Mouse (Mus musculus) fibroblast of lung, adult 2 months (primary cell): ENCODE results near the gene Mylk.
A peak's percentile ranks its signal among the peaks of the same experiment; 100 is the strongest.

ENCODE experiments used
- DNase-seq: peaks from one replicate; pipeline ENCODE4 v3.0.0-alpha.2; 2011; ENCODE audit warnings: low read depth

Mylk gene

GRCm38 (mm10) chr16:34847638-34848037, 102.6 kb downstream of the Mylk start:
- DNase-seq: no peak

DNA sequence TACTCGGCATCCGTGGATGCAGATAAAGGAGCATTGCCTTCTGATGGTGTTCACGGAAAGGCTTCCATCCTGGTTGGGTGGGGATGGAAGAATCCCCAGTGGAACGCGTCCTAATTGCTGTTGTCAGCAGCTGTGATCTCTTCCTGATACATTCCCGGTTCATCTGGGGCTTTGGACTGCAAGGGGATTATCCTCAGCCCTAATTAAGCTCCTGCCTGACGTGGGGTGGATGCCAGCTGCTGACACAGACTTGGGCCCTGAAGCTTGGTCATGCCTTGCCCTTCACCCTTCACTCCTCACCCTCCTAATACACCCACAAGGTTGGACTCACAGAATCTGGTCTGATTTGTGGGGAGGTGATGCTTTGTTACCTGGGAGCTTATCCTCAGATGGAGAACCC, 109.1 kb downstream of the Mylk start:
- DNase-seq: no peak

GRCm38 (mm10) chr16:34855136-34855535, 110.1 kb downstream of the Mylk start:
- no peak for DNase-seq

DNA sequence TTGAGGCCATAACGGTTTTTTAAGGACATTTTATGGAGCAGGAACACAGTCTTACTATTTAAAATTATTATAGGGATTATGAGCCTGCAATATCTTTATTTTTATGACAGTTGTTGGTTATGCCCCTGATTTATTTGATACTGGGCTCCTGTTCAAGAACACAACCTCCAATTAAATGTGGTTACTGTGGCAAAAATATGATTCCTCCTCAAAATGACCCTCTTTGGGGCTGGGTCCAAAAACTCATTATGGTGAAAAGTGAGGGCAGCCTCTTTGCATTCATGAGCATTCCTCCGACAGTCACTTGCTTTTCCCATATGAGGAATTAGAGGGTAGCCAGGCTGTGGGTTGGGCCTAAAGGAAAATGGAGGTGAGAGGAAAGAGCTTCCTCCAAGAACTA, 110.7 kb downstream of the Mylk start:
- DNase-seq: no peak

DNA sequence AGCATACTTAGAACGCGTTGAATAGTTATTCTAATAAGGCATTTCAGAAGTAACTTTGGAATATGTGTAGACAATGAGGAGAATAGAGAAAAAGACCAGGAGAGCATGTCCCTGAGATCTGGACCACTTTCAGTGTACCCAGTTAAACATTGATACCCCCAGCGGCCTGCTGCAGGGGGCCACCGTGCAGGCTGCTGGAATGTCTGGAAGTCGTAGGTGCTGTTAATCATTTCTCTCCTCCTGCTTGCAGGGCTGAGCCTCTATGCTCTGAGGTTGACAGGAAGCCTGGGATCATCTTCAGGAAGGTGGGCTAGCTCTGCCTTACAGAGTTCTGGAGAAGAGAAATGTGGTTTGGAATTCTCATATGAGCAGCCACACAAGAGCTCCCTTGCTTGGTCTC, 112.6 kb downstream of the Mylk start:
- no peak for DNase-seq

GRCm38 (mm10) chr16:34860761-34861160, 115.8 kb downstream of the Mylk start:
- DNase-seq: no peak

- peak; percentile 81 for DNase-seq
Observed at GRCm38 (mm10) chr16:34861744-34862365, 116.8 kb downstream of the Mylk start.

- DNase-seq: no peak
Observed at GRCm38 (mm10) chr16:34865373-34865772, 120.4 kb downstream of the Mylk start.

DNA sequence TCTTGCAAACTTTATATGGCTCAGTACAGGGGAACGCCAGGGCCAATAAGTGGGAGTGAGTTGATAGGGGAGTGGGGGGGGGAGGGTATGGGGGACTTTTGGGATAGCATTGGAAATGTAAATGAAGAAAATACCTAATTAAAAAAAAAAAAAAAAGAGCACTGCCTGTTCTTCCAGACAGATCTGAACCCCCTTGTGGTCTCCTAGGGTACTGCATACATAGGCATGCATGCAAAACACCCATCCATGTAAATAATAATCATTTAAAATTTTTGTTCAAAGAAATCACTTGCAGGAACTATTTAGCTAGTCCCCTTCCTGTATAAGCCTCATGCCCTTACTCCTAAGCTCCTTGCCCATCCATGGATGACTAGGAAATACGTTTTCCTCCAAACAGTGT, 122.2 kb downstream of the Mylk start:
- DNase-seq: no peak

DNA sequence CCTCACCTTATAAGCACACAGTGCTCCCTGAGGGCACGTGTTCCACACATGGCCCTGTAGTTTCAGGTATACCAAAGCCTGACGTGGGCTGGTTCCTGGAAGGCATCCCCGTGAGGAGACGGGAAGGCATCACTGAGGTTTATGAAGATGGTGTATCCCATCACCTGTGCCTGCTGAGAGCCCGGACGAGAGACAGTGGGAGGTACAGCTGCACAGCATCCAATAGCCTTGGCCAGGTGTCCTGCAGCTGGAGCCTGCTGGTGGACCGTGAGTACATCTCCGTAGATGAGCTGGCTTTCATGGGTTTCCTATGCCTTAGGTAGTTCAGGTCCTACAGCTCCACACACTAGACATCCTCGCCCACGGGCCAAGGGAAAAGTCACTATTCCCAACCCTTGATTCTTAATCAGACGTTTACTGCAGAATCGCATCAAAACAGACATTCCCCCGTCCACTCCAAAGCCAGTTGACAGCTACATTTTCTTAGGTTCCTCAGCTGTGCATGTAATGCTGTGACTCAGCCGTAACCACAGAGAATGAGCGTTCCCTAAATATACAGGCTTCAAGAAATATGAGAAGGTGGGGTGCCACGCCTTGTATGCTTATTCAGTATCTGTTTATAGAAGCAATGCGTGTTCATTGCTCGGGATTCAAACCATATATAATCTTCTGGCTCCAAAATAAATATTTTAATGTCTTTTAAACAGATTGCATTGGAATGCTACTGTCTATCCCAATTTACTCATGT, 135.2 kb downstream of the Mylk start:
- DNase-seq: no peak

DNA sequence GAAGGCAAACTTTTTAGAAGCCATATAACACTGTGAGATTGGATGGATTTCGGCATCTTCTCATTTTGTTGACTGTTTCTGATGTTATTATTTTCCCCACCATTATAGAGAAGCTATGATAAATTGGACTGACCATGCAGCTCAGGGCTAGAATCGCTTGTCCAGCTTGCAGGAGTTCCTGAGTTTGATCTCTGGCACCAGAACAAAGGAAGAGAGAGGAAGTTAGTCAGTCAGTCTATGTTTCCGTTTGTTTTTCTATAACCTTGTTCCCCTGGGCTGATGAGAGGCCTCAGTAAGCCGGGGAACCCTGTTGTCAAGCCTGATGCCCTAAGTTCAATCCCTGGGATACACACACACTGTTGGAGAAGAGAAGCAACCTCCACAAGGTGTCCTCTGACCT, 135.8 kb downstream of the Mylk start:
- DNase-seq: no peak

GRCm38 (mm10) chr16:34887037-34887436, 142.0 kb downstream of the Mylk start:
- no peak for DNase-seq

DNA sequence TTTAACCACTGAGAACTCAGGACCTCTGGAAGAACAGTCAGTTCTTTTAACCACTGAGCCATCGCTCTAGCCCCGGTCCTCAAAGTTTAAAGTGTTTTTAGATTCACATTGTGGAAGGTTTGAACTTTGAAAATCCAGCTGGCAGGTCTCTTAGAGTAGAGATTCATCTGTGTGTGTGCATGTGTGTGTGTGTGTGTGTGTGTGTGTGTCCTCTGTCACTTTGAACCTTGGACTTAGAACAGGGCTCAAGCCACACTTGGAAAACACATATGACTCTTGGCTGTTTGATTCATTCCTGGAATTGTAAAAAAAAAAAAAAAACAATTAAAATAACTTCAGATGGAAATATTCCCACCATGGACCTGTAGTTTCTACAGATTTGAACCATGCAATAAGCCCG, 149.0 kb downstream of the Mylk start:
- DNase-seq: no peak

- no peak for DNase-seq
Observed at GRCm38 (mm10) chr16:34895916-34896315, 150.9 kb downstream of the Mylk start.

- DNase-seq: no peak
Observed at GRCm38 (mm10) chr16:34896996-34897395, 152.0 kb downstream of the Mylk start.

GRCm38 (mm10) chr16:34898057-34898789, 153.2 kb downstream of the Mylk start:
- no peak for DNase-seq

GRCm38 (mm10) chr16:34899071-34899808, 154.2 kb downstream of the Mylk start:
- no peak for DNase-seq

DNA sequence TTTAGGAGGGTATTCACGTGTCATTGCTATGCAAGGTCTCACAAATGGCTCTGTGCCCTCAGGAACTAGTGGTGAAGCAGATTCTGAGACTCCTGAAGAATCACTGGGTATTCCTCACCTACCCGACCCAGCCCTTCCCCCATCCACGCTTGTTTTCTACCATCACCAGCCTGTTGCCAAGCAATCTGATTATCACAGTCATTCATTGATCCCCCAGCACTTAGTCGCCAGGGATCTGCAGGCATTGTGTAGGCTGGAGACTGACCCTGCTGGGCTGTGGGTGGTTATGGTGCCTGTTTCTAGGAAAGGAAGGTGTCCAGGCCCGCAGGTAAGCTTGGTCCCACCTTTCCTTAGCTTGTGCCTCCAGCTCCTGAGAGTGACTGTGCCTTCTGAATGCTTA, 155.0 kb downstream of the Mylk start:
- DNase-seq: no peak

- no peak for DNase-seq
Observed at GRCm38 (mm10) chr16:34900471-34900870, 155.5 kb downstream of the Mylk start.

DNA sequence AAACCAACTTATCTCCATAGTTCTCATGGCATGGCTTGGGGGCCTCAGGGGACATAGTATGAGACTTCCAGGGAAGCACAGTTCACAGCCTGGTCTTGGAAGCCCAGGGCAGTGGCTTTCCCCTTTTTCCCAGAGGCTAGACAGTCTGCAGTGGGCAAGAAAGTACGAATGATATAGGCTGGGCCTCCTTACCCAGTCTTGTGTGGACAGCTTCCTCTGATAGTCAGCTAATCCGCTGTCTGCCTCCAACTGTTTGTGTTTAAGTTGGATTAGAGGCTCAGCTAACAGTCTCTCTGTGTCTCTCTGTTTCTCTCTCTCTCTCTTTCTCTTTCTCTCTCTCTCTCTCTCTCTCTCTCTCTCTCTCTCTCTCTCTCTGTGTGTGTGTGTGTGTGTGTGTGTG, 156.0 kb downstream of the Mylk start:
- DNase-seq: no peak

DNA sequence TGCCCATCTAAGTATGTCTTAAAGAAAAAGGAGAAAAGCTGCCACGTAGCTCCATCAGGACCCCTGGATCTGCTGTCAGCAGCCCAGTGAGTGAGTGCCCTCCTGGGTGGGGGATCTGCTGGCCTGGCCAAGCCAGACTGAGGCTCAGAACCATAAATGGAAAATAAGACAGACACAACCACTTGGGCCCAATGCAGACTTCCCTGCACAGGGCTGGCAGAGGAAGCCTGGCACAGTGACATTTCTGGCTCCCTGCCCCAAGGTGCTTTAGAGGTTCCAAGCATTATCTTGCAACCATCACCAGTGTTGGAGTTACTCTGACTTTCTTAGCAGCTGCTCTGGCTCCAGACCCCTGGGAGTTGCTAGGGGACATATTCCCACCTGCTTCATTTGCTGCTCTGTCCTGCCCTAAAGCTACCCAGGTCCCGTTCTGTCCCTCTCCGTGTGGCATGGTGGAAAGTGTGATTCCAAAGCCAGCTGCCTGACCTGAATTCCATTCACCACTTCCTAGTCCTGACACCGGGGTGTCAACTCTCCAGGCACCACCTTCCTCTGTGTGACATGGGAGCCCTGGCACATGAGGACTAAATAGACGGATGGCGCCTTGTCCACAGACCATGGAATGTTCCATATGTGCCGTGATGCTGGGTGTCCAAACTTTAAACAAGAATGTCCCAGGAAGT, 156.7 kb downstream of the Mylk start:
- no peak for DNase-seq

- DNase-seq: peak; percentile 49
Observed at GRCm38 (mm10) chr16:34902294-34902680, 157.3 kb downstream of the Mylk start.
